Mouse (Mus musculus) ES-Bruce4 (cell line): ENCODE results near the gene Pla2g2c.

ENCODE experiments used
- CTCF ChIP-seq: IDR thresholded peaks from one replicate; pipeline ENCODE4 v1.8.1; 2011; ENCODE audit warnings: low read depth, low read length
- POLR2A ChIP-seq: IDR thresholded peaks from one replicate; pipeline ENCODE4 v1.8.1; 2011; ENCODE audit warnings: low read length; ENCODE audit not compliant: insufficient read depth

- TF ChIP-seq POLR2A, result no peak
- no peak for TF ChIP-seq CTCF
These were observed 10.4 kb upstream of the Pla2g2c start for GRCm38 (mm10) chr4:138714186-138714585.
